7 mouse cellular contexts compared by ENCODE assay signal in the genomic region with DNA sequence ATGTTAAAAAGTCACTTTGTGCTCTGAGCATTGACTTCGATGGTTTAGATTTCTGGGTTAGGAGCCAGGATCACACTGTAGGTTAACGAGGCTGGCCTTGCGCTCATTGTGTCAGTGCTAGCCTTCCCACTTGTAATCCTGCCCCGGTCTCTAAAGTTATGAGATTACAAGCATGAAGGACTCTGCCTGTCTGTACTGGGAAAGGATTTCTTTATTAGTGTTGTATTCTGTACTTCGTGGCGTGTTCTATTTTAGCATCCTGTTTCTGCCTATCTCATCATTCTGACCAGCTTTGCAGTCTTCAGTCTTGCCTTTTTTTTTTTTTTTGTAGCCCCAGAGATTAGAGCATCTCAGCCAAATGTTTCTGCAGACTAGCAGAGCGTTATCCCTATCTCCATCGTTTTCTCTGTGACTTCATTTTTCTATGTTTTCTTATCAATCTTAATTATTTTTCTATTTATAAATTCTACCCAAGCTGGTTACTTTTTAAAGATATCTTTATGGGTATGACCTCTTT. TPM values are rescaled to one million over a fixed set of nuclear protein-coding genes. Genes with fewer than 3 reads are reported as not detected.
DNase-seq lines count a peak whose midpoint lies in the region; ATAC-seq and TF ChIP-seq lines count a peak whose summit lies in the region.

No protein-coding gene starts in this region.

- H3K4me3 ChIP-seq in neural tube, embryonic 11.5 days (ENCODE audit: low read depth, low read length) = peak overlapping the region; percentile 93
- H3K4me3 ChIP-seq in embryonic facial prominence, embryonic 14.5 days (ENCODE audit: low read depth, low read length) = peak overlapping the region; percentile 70
- H3K4me3 ChIP-seq in limb, embryonic 13.5 days = peak overlapping the region; percentile 98
- peak overlapping the region; percentile 96 for H3K4me3 ChIP-seq in stomach, postnatal 0 days (ENCODE audit: low read depth, low read length)

- no peaks in the 10 kb centered on the region for H3K9me3 ChIP-seq in neural tube, embryonic 11.5 days (ENCODE audit: control insufficient read depth, low read length)
- H3K9me3 ChIP-seq in embryonic facial prominence, embryonic 14.5 days (ENCODE audit: control insufficient read depth, low read length) = no peaks in the 10 kb centered on the region
- no peaks in the 10 kb centered on the region for H3K9me3 ChIP-seq in limb, embryonic 13.5 days
- H3K9me3 ChIP-seq in stomach, postnatal 0 days (ENCODE audit: control insufficient read depth, low read length) = no peaks in the 10 kb centered on the region

- peak overlapping the region; percentile 68 for H3K4me2 ChIP-seq in neural tube, embryonic 11.5 days (ENCODE audit: low read depth)
- peak overlapping the region; percentile 67 for H3K4me2 ChIP-seq in embryonic facial prominence, embryonic 14.5 days (ENCODE audit: low read depth, low read length)
- H3K4me2 ChIP-seq in limb, embryonic 13.5 days (replicated peaks) = peak overlapping the region; percentile 82
- peak overlapping the region; percentile 80 for H3K4me2 ChIP-seq in stomach, postnatal 0 days (replicated peaks; ENCODE audit: low read depth)

- H3K36me3 ChIP-seq in neural tube, embryonic 11.5 days (ENCODE audit: control insufficient read depth, insufficient read depth, low read length) = 0 out of 2 replicates have a peak, but pooled peaks cover 2% of the 10 kb centered on the region
- peaks cover 5% of the 10 kb centered on the region; the same call in 1 of the 2 replicates for H3K36me3 ChIP-seq in embryonic facial prominence, embryonic 14.5 days (ENCODE audit: control insufficient read depth, insufficient read depth, low read length)
- peaks cover under 1% of the 10 kb centered on the region for H3K36me3 ChIP-seq in limb, embryonic 13.5 days
- H3K36me3 ChIP-seq in stomach, postnatal 0 days (ENCODE audit: control insufficient read depth, insufficient read depth, low read length) = no peaks in the 10 kb centered on the region

- H3K27ac ChIP-seq in neural tube, embryonic 11.5 days (ENCODE audit: low read depth, low read length) = no peak overlapping the region
- no peak overlapping the region; the same call in 1 of the 2 replicates for H3K27ac ChIP-seq in embryonic facial prominence, embryonic 14.5 days (replicated peaks; ENCODE audit: low read depth, low read length)
- H3K27ac ChIP-seq in limb, embryonic 13.5 days = no peak overlapping the region
- no peak overlapping the region; the same call in 1 of the 2 replicates for H3K27ac ChIP-seq in stomach, postnatal 0 days (replicated peaks)

- H3K4me1 ChIP-seq in neural tube, embryonic 11.5 days (ENCODE audit: control insufficient read depth, insufficient read depth, low read length) = peaks cover 7% of the 10 kb centered on the region; the same call in 1 of the 2 replicates
- peaks cover 12% of the 10 kb centered on the region; the same call in 1 of the 2 replicates for H3K4me1 ChIP-seq in embryonic facial prominence, embryonic 14.5 days (ENCODE audit: control insufficient read depth, insufficient read depth, low read length)
- H3K4me1 ChIP-seq in limb, embryonic 13.5 days = peaks cover 32% of the 10 kb centered on the region
- H3K4me1 ChIP-seq in stomach, postnatal 0 days (replicated peaks; ENCODE audit: control insufficient read depth, insufficient read depth) = peaks cover 6% of the 10 kb centered on the region; the same call in 1 of the 2 replicates

- 25% methylated on average over 8 of the region's 8 CpGs for WGBS in neural tube, embryonic 11.5 days
- WGBS in embryonic facial prominence, embryonic 14.5 days = 17% methylated on average over 8 of the region's 8 CpGs
- 17% methylated on average over 8 of the region's 8 CpGs for WGBS in limb, embryonic 13.5 days
- 10% methylated on average over 8 of the region's 8 CpGs for WGBS in stomach, postnatal 0 days

- no peak for ATAC-seq in neural tube, embryonic 11.5 days (ENCODE audit: insufficient read depth, low FRiP score, low TSS enrichment)
- ATAC-seq in embryonic facial prominence, embryonic 14.5 days (ENCODE audit: low read depth) = no peak
- ATAC-seq in limb, embryonic 13.5 days (ENCODE audit: low FRiP score, low read depth) = no peak
- no peak for ATAC-seq in stomach, postnatal 0 days (ENCODE audit: low FRiP score, low TSS enrichment)

- peak overlapping the region; percentile 82 for H3K9ac ChIP-seq in neural tube, embryonic 11.5 days (ENCODE audit: low read length)
- peak overlapping the region; percentile 96 for H3K9ac ChIP-seq in embryonic facial prominence, embryonic 14.5 days (ENCODE audit: low read depth, low read length)
- peak overlapping the region; percentile 93 for H3K9ac ChIP-seq in limb, embryonic 13.5 days
- H3K9ac ChIP-seq in stomach, postnatal 0 days (ENCODE audit: low read length) = peak overlapping the region; percentile 93

- H3K27me3 ChIP-seq in neural tube, embryonic 11.5 days (ENCODE audit: control insufficient read depth, insufficient read depth, low read length) = no peaks in the 10 kb centered on the region
- H3K27me3 ChIP-seq in embryonic facial prominence, embryonic 14.5 days (replicated peaks; ENCODE audit: control insufficient read depth, insufficient read depth, low read length) = no peaks in the 10 kb centered on the region
- H3K27me3 ChIP-seq in limb, embryonic 13.5 days = no peaks in the 10 kb centered on the region
- H3K27me3 ChIP-seq in stomach, postnatal 0 days (ENCODE audit: control insufficient read depth, insufficient read depth, low read length) = no peaks in the 10 kb centered on the region

- TF ChIP-seq EP300 in stomach, postnatal 0 days (optimal IDR thresholded peaks at IDR 0.05) = no peak

- no peak for TF ChIP-seq CTCF in stomach, postnatal 0 days (IDR thresholded peaks at IDR 0.05; ENCODE audit: low read depth)

- no peak for DNase-seq in neural tube, embryonic 11.5 days (ENCODE audit: low spot score)
- DNase-seq in neural tube, embryonic 10.5 days (ENCODE audit: extremely low spot score, low spot score) = no peak
- DNase-seq in embryonic facial prominence, embryonic 14.5 days (ENCODE audit: low spot score) = no peak
- DNase-seq in stomach, postnatal 0 days (ENCODE audit: low spot score) = no peak
- DNase-seq in ovary, postnatal 10 days (ENCODE audit: low spot score) = no peak
- no peak for DNase-seq in lung, postnatal 10 days

RNA-seq across cellular contexts. Expression of gene Golt1b, which starts 0.8 kb away (rescaled TPM):
- 120 and 122 TPM in 2 replicates for polyA plus RNA-seq in neural tube, embryonic 11.5 days (2014; fragmentation: Nextera tagmentation; extraction: Ambion mirVana)
- 133 and 142 TPM in 2 replicates for polyA plus RNA-seq in embryonic facial prominence, embryonic 14.5 days (2014; fragmentation: Nextera tagmentation; extraction: Ambion mirVana)
- polyA plus RNA-seq in limb, embryonic 13.5 days (2015; fragmentation: Nextera tagmentation; extraction: Ambion mirVana) = 144 TPM in 2 replicates
- 62.2 and 68.5 TPM in 2 replicates for polyA plus RNA-seq in stomach, postnatal 0 days (2015; fragmentation: Nextera tagmentation; extraction: Ambion mirVana)

RNA-seq across cellular contexts. Expression of gene Recql, which starts 0.9 kb away (rescaled TPM):
- polyA plus RNA-seq in neural tube, embryonic 11.5 days (2014; fragmentation: Nextera tagmentation; extraction: Ambion mirVana) = 37.6 and 37.9 TPM in 2 replicates
- 22.9 and 30.2 TPM in 2 replicates for polyA plus RNA-seq in embryonic facial prominence, embryonic 14.5 days (2014; fragmentation: Nextera tagmentation; extraction: Ambion mirVana)
- polyA plus RNA-seq in limb, embryonic 13.5 days (2015; fragmentation: Nextera tagmentation; extraction: Ambion mirVana) = 28.0 and 30.5 TPM in 2 replicates
- 11.7 TPM in 2 replicates for polyA plus RNA-seq in stomach, postnatal 0 days (2015; fragmentation: Nextera tagmentation; extraction: Ambion mirVana)

RNA-seq across cellular contexts. Expression of gene Spx, which starts 25.4 kb away (rescaled TPM):
- 0.56 and 0.78 TPM in 2 replicates for polyA plus RNA-seq in neural tube, embryonic 11.5 days (2014; fragmentation: Nextera tagmentation; extraction: Ambion mirVana)
- polyA plus RNA-seq in embryonic facial prominence, embryonic 14.5 days (2014; fragmentation: Nextera tagmentation; extraction: Ambion mirVana) = 1.1 TPM in 2 replicates
- polyA plus RNA-seq in limb, embryonic 13.5 days (2015; fragmentation: Nextera tagmentation; extraction: Ambion mirVana) = 0.65 and 1.0 TPM in 2 replicates
- polyA plus RNA-seq in stomach, postnatal 0 days (2015; fragmentation: Nextera tagmentation; extraction: Ambion mirVana) = 0.49 and 0.64 TPM in 2 replicates

RNA-seq across cellular contexts. Expression of gene Pyroxd1, which starts 42.4 kb away (rescaled TPM):
- polyA plus RNA-seq in neural tube, embryonic 11.5 days (2014; fragmentation: Nextera tagmentation; extraction: Ambion mirVana) = 16.6 and 22.2 TPM in 2 replicates
- polyA plus RNA-seq in embryonic facial prominence, embryonic 14.5 days (2014; fragmentation: Nextera tagmentation; extraction: Ambion mirVana) = 13.2 and 16.8 TPM in 2 replicates
- 17.6 and 19.6 TPM in 2 replicates for polyA plus RNA-seq in limb, embryonic 13.5 days (2015; fragmentation: Nextera tagmentation; extraction: Ambion mirVana)
- 24.5 and 24.7 TPM in 2 replicates for polyA plus RNA-seq in stomach, postnatal 0 days (2015; fragmentation: Nextera tagmentation; extraction: Ambion mirVana)
